ENCODE assay signal across 9 mouse cellular contexts in genomic region chr2:30399191-30400171, GRCm38 (mm10). TPM values are rescaled to one million over a fixed set of nuclear protein-coding genes. Genes with fewer than 3 reads are reported as not detected.
DNase-seq lines count a peak whose midpoint lies in the region; ATAC-seq lines count a peak whose summit lies in the region.
"Had no signal": no experiment of that assay in that cellular context is flagged by ENCODE, and none has a peak within 500 bp of the region (broad histone marks: within the 10 kb centered on the region; RNA-seq: fewer than 3 reads in every experiment).

No protein-coding gene starts in this region.

- DNase-seq in heart, embryonic 10.5 days (ENCODE audit: low spot score): no peak
- no peak for DNase-seq in heart, adult 18-20 months
- DNase-seq in Muller cell, postnatal 12 days (ENCODE audit: inconsistent ontology term): peak; percentile 56
- DNase-seq in lung, postnatal 4 days: peak; percentile 49 to 84
- DNase-seq in thymus, adult 18-20 months: no peak
- no peak for DNase-seq in right cerebral cortex, postnatal 14 days
- no peak for DNase-seq in frontal cortex, postnatal 25 days (ENCODE audit: low spot score in 2 of 2)

- H3K4me1 ChIP-seq in heart, embryonic 10.5 days: peaks cover 20% of the 10 kb centered on the region
- peaks cover 36% of the 10 kb centered on the region for H3K4me1 ChIP-seq in forebrain, embryonic 12.5 days

- peaks cover 92% of the 10 kb centered on the region for H3K36me3 ChIP-seq in heart, embryonic 10.5 days
- H3K36me3 ChIP-seq in forebrain, embryonic 12.5 days (replicated peaks): peaks cover 71% of the 10 kb centered on the region

- peak overlapping the region; percentile 69; the same call in 1 of the 2 replicates for H3K27ac ChIP-seq in heart, embryonic 10.5 days
- peak overlapping the region; percentile 97 for H3K27ac ChIP-seq in forebrain, embryonic 12.5 days
- H3K27ac ChIP-seq: embryonic facial prominence, embryonic 15.5 days had no signal

- no peaks in the 10 kb centered on the region for H3K9me3 ChIP-seq in heart, embryonic 10.5 days
- no peaks in the 10 kb centered on the region for H3K9me3 ChIP-seq in forebrain, embryonic 12.5 days
- H3K9me3 ChIP-seq: embryonic facial prominence, embryonic 15.5 days had no signal

- H3K4me2 ChIP-seq in forebrain, embryonic 12.5 days: peak overlapping the region; percentile 19; the same call in 1 of the 2 replicates
- H3K4me2 ChIP-seq: embryonic facial prominence, embryonic 15.5 days had no signal

- no peaks in the 10 kb centered on the region for H3K27me3 ChIP-seq in heart, embryonic 10.5 days (ENCODE audit: insufficient read depth, poor library complexity, severe bottlenecking)
- H3K27me3 ChIP-seq in forebrain, embryonic 12.5 days: no peaks in the 10 kb centered on the region
- H3K27me3 ChIP-seq: embryonic facial prominence, embryonic 15.5 days had no signal

- no peak overlapping the region for H3K4me3 ChIP-seq in heart, embryonic 10.5 days
- H3K4me3 ChIP-seq in forebrain, embryonic 12.5 days (replicated peaks): no peak overlapping the region
- H3K4me3 ChIP-seq: embryonic facial prominence, embryonic 15.5 days had no signal

- 66% methylated on average over 20 of the region's 20 CpGs for WGBS in heart, embryonic 10.5 days
- 22% methylated on average over 20 of the region's 20 CpGs for WGBS in forebrain, embryonic 12.5 days

- ATAC-seq in forebrain, embryonic 12.5 days (ENCODE audit: low FRiP score): peak; percentile 70

- H3K9ac ChIP-seq in forebrain, embryonic 12.5 days: peak overlapping the region; percentile 48
- H3K9ac ChIP-seq: embryonic facial prominence, embryonic 15.5 days had no signal

RNA-seq across cellular contexts. Expression of gene Dolpp1, which starts 7.4 kb away (rescaled TPM):
- polyA plus RNA-seq in heart, embryonic 10.5 days (2016; fragmentation: Nextera tagmentation; extraction: Ambion mirVana): 29.9 and 36.1 TPM in 2 replicates
- 1 to 10 TPM; 6.4 to 7.8 TPM for total RNA-seq in heart, adult 18-20 months (2021)
- polyA plus RNA-seq in forebrain, embryonic 12.5 days (2016; fragmentation: Nextera tagmentation; extraction: Ambion mirVana): 51.4 and 52.3 TPM in 2 replicates

RNA-seq across cellular contexts. Expression of gene Crat, which starts 16.1 kb away (rescaled TPM):
- 36.1 and 55.2 TPM in 2 replicates for polyA plus RNA-seq in heart, embryonic 10.5 days (2016; fragmentation: Nextera tagmentation; extraction: Ambion mirVana)
- 100 to 1,000 TPM; 507 to 509 TPM for total RNA-seq in heart, adult 18-20 months (2021)
- polyA plus RNA-seq in forebrain, embryonic 12.5 days (2016; fragmentation: Nextera tagmentation; extraction: Ambion mirVana): 22.5 and 23.0 TPM in 2 replicates

RNA-seq across cellular contexts. Expression of gene Ptpa, which starts 16.4 kb away (rescaled TPM):
- polyA plus RNA-seq in heart, embryonic 10.5 days (2016; fragmentation: Nextera tagmentation; extraction: Ambion mirVana): 129 and 140 TPM in 2 replicates
- total RNA-seq in heart, adult 18-20 months (2021): 10 to 100 TPM; 81.6 to 96.7 TPM
- 131 and 144 TPM in 2 replicates for polyA plus RNA-seq in forebrain, embryonic 12.5 days (2016; fragmentation: Nextera tagmentation; extraction: Ambion mirVana)

RNA-seq across cellular contexts. Expression of gene Miga2, which starts 35.4 kb away (rescaled TPM):
- 28.2 and 35.1 TPM in 2 replicates for polyA plus RNA-seq in heart, embryonic 10.5 days (2016; fragmentation: Nextera tagmentation; extraction: Ambion mirVana)
- 10 to 100 TPM; 83.0 to 85.6 TPM for total RNA-seq in heart, adult 18-20 months (2021)
- polyA plus RNA-seq in forebrain, embryonic 12.5 days (2016; fragmentation: Nextera tagmentation; extraction: Ambion mirVana): 24.4 and 25.2 TPM in 2 replicates

RNA-seq across cellular contexts. Expression of gene Sh3glb2, which starts 40.3 kb away (rescaled TPM):
- polyA plus RNA-seq in heart, embryonic 10.5 days (2016; fragmentation: Nextera tagmentation; extraction: Ambion mirVana): 101 and 132 TPM in 2 replicates
- 10 to 100 TPM; 34.6 to 42.9 TPM for total RNA-seq in heart, adult 18-20 months (2021)
- 99.8 and 110 TPM in 2 replicates for polyA plus RNA-seq in forebrain, embryonic 12.5 days (2016; fragmentation: Nextera tagmentation; extraction: Ambion mirVana)

Comparison
In these comparisons a context has a peak if more than half of its experiments do, and no peak if none do; other contexts are left out.
1. DNase-seq: peak in Muller cell, postnatal 12 days (single experiment) and lung, postnatal 4 days (2 of 2); none in heart, embryonic 10.5 days (single experiment), heart, adult 18-20 months (0 of 2), thymus, adult 18-20 months (0 of 2), right cerebral cortex, postnatal 14 days (single experiment) and frontal cortex, postnatal 25 days (0 of 2).